Mouse (Mus musculus) kidney, embryonic 15.5 days (tissue): ENCODE measurements around the gene Gm5737. TPM values are rescaled to one million over a fixed set of nuclear protein-coding genes. Genes with fewer than 3 reads are reported as not detected.

Source experiments
- polyA plus RNA-seq: library from polyadenylated mRNA; unstranded; fragments of >200 nt; fragmentation: Nextera tagmentation; extraction: Ambion mirVana; gene quantifications from 2 replicates; pipeline ENCODE4 v1.2.1, GENCODE M21; 2015

The Gm5737 gene
- polyA plus RNA-seq, 1 experiment from 2014 or later: not detected

Other genes starting within 250 kb of the Gm5737 start
- gene Uqcrc2, start 177.2 kb upstream of the Gm5737 start, polyA plus RNA-seq: 241 and 250 TPM in 2 replicates
- gene Pdzd9, start 142.0 kb upstream of the Gm5737 start, polyA plus RNA-seq: 0.37 and 0.52 TPM in 2 replicates
- 12.3 and 13.3 TPM in 2 replicates for gene Mosmo, start 134.7 kb upstream of the Gm5737 start, polyA plus RNA-seq
- gene Vwa3a, start 73.0 kb upstream of the Gm5737 start, polyA plus RNA-seq: 0.10 and 0.17 TPM in 2 replicates
- 23.8 and 27.6 TPM in 2 replicates for gene Eef2k, start 30.5 kb downstream of the Gm5737 start, polyA plus RNA-seq
- gene Polr3e, start 105.4 kb downstream of the Gm5737 start, polyA plus RNA-seq: 42.7 and 44.0 TPM in 2 replicates
- gene Cdr2, start 169.9 kb downstream of the Gm5737 start, polyA plus RNA-seq: 11.3 and 11.6 TPM in 2 replicates
- not detected in 2 replicates for gene Mfsd13b, start 170.1 kb downstream of the Gm5737 start, polyA plus RNA-seq
- gene Mettl9, start 222.1 kb downstream of the Gm5737 start, polyA plus RNA-seq: 163 and 173 TPM in 2 replicates